21 mouse cellular contexts compared by ENCODE assay signal in genomic region chr9:13906736-13907135, GRCm38 (mm10).
DNase-seq lines count a peak whose midpoint lies in the region; ATAC-seq and TF ChIP-seq lines count a peak whose summit lies in the region.
"Had no signal": no experiment of that assay in that cellular context is flagged by ENCODE, and none has a peak within 500 bp of the region (broad histone marks: within the 10 kb centered on the region; RNA-seq: fewer than 3 reads in every experiment).

No protein-coding gene starts in this region.

- H3K4me2 ChIP-seq in midbrain, embryonic 11.5 days, result no peak overlapping the region
- no peak overlapping the region for H3K4me2 ChIP-seq in midbrain, postnatal 0 days (ENCODE audit: low read depth, low read length, poor library complexity, severe bottlenecking)

- DNase-seq in heart, adult 11 months, result peak; percentile 70
- no peak for DNase-seq in heart, postnatal 4 days
- peak; percentile 62 for DNase-seq in midbrain, embryonic 11.5 days (ENCODE audit: low spot score, missing footprints)
- DNase-seq in midbrain, postnatal 0 days (ENCODE audit: low spot score), result no peak
- peak; percentile 7 for DNase-seq in testis, postnatal 10 days (ENCODE audit: low spot score)
- no peak for DNase-seq in testis, postnatal 14 days (ENCODE audit: low spot score)
- DNase-seq: adrenal gland, adult 2 months; adrenal gland, adult 8-10 months; adrenal gland, postnatal 10 days; adrenal gland, postnatal 14 days; adrenal gland, postnatal 25 days; adrenal gland, postnatal 36 days; B cell, adult 2 months; cerebellum, adult 11 months; cerebellum, adult 11-12 months; cerebellum, adult 18-20 months had no signal

- TF ChIP-seq CTCF in midbrain, postnatal 0 days (IDR thresholded peaks at IDR 0.05), result no peak

- H3K9me3 ChIP-seq in midbrain, embryonic 11.5 days (ENCODE audit: control insufficient read depth, low read length), result no peaks in the 10 kb centered on the region
- H3K9me3 ChIP-seq in midbrain, postnatal 0 days (ENCODE audit: low read length), result no peaks in the 10 kb centered on the region
- H3K9me3 ChIP-seq: G1E had no signal

- no peaks in the 10 kb centered on the region for H3K36me3 ChIP-seq in midbrain, embryonic 11.5 days (ENCODE audit: control insufficient read depth, insufficient read depth, low read length)
- no peaks in the 10 kb centered on the region for H3K36me3 ChIP-seq in midbrain, postnatal 0 days (ENCODE audit: insufficient read depth, low read length)
- H3K36me3 ChIP-seq: G1E had no signal

- 90% methylated on average over 6 of the region's 6 CpGs for WGBS in midbrain, embryonic 11.5 days
- 94% methylated on average over 6 of the region's 6 CpGs for WGBS in midbrain, postnatal 0 days

- H3K27ac ChIP-seq in midbrain, embryonic 11.5 days (ENCODE audit: low read depth, low read length), result no peak overlapping the region
- no peak overlapping the region for H3K27ac ChIP-seq in midbrain, postnatal 0 days (ENCODE audit: low read depth, low read length)

- H3K27me3 ChIP-seq in midbrain, embryonic 11.5 days (ENCODE audit: control insufficient read depth, insufficient read depth, low read length), result no peaks in the 10 kb centered on the region
- H3K27me3 ChIP-seq in midbrain, postnatal 0 days (ENCODE audit: insufficient read depth, low read length), result no peaks in the 10 kb centered on the region
- H3K27me3 ChIP-seq: CH12.LX, Patski had no signal

- H3K4me1 ChIP-seq in midbrain, embryonic 11.5 days (ENCODE audit: control insufficient read depth, insufficient read depth, low read length), result no peaks in the 10 kb centered on the region
- H3K4me1 ChIP-seq in midbrain, postnatal 0 days (ENCODE audit: insufficient read depth, low read length), result no peaks in the 10 kb centered on the region

- H3K4me3 ChIP-seq in midbrain, embryonic 11.5 days (ENCODE audit: low read depth, low read length), result no peak overlapping the region
- H3K4me3 ChIP-seq in midbrain, postnatal 0 days (ENCODE audit: low read depth, low read length), result no peak overlapping the region

- ATAC-seq in midbrain, embryonic 11.5 days (ENCODE audit: low FRiP score), result no peak
- ATAC-seq in midbrain, postnatal 0 days (ENCODE audit: low FRiP score), result no peak
- ATAC-seq: activated CD4-positive, CD25-positive, alpha-beta regulatory T cell, adult 4 months; CD4-positive, CD25-positive, alpha-beta regulatory T cell, adult 4 months; Patski had no signal

- H3K9ac ChIP-seq in midbrain, embryonic 11.5 days (ENCODE audit: low read length), result no peak overlapping the region
- H3K9ac ChIP-seq in midbrain, postnatal 0 days (replicated peaks; ENCODE audit: low read length, poor library complexity, severe bottlenecking), result no peak overlapping the region

Comparison
In these comparisons a context has a peak if more than half of its experiments do, and no peak if none do; other contexts are left out.
1. DNase-seq: peak in heart, adult 11 months (single experiment), midbrain, embryonic 11.5 days (single experiment) and testis, postnatal 10 days (single experiment); none in heart, postnatal 4 days (single experiment), midbrain, postnatal 0 days (single experiment) and testis, postnatal 14 days (single experiment).